Mouse (Mus musculus) limb, embryonic 10.5 days (tissue): ENCODE data around the gene Spata20. TPM values are rescaled to one million over a fixed set of nuclear protein-coding genes. Genes with fewer than 3 reads are reported as not detected.
A peak's percentile ranks its signal among the peaks of the same experiment; 100 is the strongest.

Source experiments
- DNase-seq: peaks from one replicate; pipeline ENCODE4 v3.0.0-alpha.2; 2017; ENCODE audit warnings: low spot score
- H3K27ac ChIP-seq: fragments of 300-500 bp; sonication (generic); 2 replicates; pipeline ENCODE4 v1.5.1; 2016; ENCODE audit warnings: mild to moderate bottlenecking
- H3K27me3 ChIP-seq: fragments of 300-500 bp; sonication (generic); 2 replicates; pipeline ENCODE4 v1.6.1; 2016; ENCODE audit warnings: low read depth, mild to moderate bottlenecking; ENCODE audit not compliant: poor library complexity, severe bottlenecking
- H3K36me3 ChIP-seq: fragments of 300-500 bp; sonication (generic); 2 replicates; pipeline ENCODE4 v1.6.1; 2016; ENCODE audit warnings: mild to moderate bottlenecking, moderate library complexity
- H3K4me1 ChIP-seq: fragments of 300-500 bp; sonication (generic); 2 replicates; pipeline ENCODE4 v1.6.1; 2016
- H3K4me3 ChIP-seq: fragments of 300-500 bp; sonication (generic); 2 replicates; pipeline ENCODE4 v1.5.1; 2016; ENCODE audit warnings: mild to moderate bottlenecking, moderate library complexity
- H3K9me3 ChIP-seq: fragments of 300-500 bp; sonication (generic); replicated peaks from 2 replicates; pipeline ENCODE4 v1.6.1; 2016; ENCODE audit warnings: mild to moderate bottlenecking
- WGBS: fragments of 180-500 bp; shearing (Covaris S2); methylation state at CpG from one replicate; pipeline ENCODE4 v1.1.7; 2016; 5-methylcytosine and 5-hydroxymethylcytosine counted together
- polyA plus RNA-seq: library from polyadenylated mRNA; unstranded; fragments of >200 nt; fragmentation: Nextera tagmentation; extraction: Ambion mirVana; gene quantifications from 2 replicates; pipeline ENCODE4 v1.2.1, GENCODE M21; 2016

The Spata20 gene
- polyA plus RNA-seq, 1 experiment from 2014 or later, result not detected

DNA sequence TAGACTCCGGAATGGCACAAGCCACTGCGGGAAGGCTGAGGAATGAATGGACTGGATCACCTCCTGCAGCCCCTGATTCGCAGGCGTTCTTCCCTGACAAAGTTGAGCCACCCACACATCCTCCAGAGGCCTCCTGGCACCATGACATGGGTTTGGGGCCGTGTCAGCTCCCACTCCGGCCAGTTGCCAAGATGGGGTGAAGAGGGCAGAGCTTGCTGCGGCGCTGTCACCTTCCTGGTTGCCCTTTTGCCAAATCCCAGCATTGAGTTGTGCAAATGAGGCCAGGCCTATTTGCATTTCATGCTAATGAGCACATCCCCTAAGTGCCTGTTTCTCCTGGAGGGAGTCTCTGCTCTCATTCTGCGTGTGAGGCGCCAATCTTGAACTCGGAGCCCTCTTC lies 10.3 kb downstream of the Spata20 start:
- Histone ChIP-seq H3K27ac (0 out of 2 replicates have a peak overlapping the region, but pooled peaks have one; percentile 0), H3K4me3 (no peak overlapping the region), H3K36me3 (no peaks in the 10 kb centered on the region), H3K4me1 (peaks cover 73% of the 10 kb centered on the region), H3K9me3 (no peaks in the 10 kb centered on the region), H3K27me3 (peaks cover 56% of the 10 kb centered on the region)
- DNase-seq, result no peak
- 23% methylated on average over 11 of the region's 11 CpGs for WGBS

DNA sequence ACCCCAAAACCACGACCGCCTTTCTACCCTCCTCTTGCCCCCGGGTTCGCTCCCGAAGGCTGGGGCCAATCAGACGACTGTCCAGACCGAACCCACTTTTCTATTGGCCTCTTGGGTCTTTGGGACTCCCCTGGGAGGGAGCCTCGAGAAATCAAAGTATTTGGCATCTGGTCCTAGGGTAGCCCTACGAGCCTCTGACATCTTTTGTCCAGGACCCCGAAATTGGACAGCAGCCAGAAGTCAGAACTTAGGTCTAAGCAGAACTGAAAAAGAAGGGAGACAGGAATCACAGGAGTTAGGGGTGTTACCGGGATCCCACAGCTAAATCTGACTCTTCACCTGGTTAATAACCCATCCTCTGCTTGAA lies 11.5 kb downstream of the Spata20 start:
- no peaks in the 10 kb centered on the region for H3K36me3 ChIP-seq
- H3K4me3 ChIP-seq, result peak overlapping the region; percentile 89
- H3K4me1 ChIP-seq, result peaks cover 84% of the 10 kb centered on the region
- peak overlapping the region; percentile 94 for H3K27ac ChIP-seq
- no peak for DNase-seq
- WGBS, result 2% methylated on average over 11 of the region's 11 CpGs
- no peaks in the 10 kb centered on the region for H3K9me3 ChIP-seq
- peaks cover 56% of the 10 kb centered on the region for H3K27me3 ChIP-seq

DNA sequence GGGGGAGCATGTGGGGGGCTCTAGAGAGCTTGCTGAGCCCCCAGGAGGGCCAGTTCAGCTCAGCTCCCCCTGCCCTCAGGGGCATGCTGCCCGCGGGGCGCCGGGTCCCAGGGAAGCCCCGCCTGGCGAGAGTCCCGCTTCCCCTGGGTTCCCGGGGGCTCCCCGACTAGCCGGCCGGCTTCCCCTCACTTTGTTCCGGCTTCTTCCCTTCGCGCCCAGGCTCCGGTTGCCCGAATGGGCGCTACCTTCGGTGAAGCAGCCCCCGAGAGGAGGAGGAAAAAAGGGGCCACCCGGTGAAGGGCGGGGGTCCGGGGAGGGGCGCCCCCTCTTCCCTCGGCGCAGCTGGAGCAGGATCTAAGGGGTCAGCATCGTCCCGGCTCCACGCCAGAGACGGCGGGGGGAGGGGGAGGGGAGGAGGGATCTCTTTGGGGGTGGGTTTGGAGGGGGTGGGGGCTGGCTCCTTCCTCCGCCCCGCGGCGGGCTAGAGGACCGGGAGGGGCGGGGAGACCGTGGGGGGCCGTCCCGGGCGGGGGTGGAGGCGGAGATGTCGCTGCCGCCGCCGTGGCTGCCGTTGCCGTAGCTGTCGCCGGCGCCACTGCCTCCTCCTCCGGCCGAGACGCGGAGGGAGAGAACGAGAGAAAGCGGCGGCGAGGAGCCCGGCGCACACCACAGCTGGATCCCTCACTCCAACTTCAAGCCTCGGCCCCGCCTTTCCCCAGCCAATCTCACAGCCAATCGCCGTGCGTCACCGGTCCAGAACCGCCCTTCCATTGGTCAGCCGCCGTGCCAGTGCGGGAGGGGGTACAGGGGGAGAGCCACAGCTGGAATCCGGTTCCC lies 12.1 kb downstream of the Spata20 start, which contains the start of gene Cacna1g:
Cacna1g (minus strand) TSS at position 492 of the 837 bp plus-strand sequence.
- Histone ChIP-seq H3K4me1 (peaks cover 90% of the 10 kb centered on the region), H3K4me3 (peak within 1 kb of the TSS; percentile 89), H3K27ac (peak within 1 kb of the TSS; percentile 94), H3K27me3 (peaks cover 53% of the 10 kb centered on the region), H3K9me3 (no peaks in the 10 kb centered on the region), H3K36me3 (no peaks in the 10 kb centered on the region)
- peak; percentile 93 for DNase-seq
- WGBS, result under 1% methylated on average over 51 of the region's 71 CpGs

- under 1% methylated on average over 52 of the region's 52 CpGs for WGBS
- peak; percentile 71 for DNase-seq
- H3K27me3 ChIP-seq, result peaks cover 46% of the 10 kb centered on the region
- H3K4me3 ChIP-seq, result peak overlapping the region; percentile 89
- H3K4me1 ChIP-seq, result peaks cover 97% of the 10 kb centered on the region
- no peaks in the 10 kb centered on the region for H3K9me3 ChIP-seq
- H3K27ac ChIP-seq, result peak overlapping the region; percentile 94
- H3K36me3 ChIP-seq, result peaks cover 6% of the 10 kb centered on the region
Measured at GRCm38 (mm10) chr11:94472916-94473706, 12.9 kb downstream of the Spata20 start.

DNA sequence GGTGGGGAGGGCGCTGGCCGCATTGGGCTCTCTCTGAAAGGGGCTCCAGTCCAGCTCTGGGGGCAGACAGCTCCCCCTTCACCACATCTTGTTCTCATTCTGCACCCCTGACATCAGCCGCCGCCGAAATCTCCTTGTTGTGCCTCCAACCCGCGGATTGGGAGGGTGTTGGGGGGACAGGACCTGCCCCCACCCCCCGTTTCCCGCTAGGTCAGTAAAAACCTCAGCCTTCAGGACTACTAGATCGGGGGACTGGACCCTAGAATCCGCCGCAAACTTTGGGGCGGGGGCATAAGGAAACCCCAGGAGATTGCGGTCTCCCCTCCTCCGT lies 13.4 kb downstream of the Spata20 start:
- H3K9me3 ChIP-seq, result no peaks in the 10 kb centered on the region
- DNase-seq, result no peak
- peaks cover 10% of the 10 kb centered on the region for H3K36me3 ChIP-seq
- WGBS, result under 1% methylated on average over 15 of the region's 15 CpGs
- H3K4me1 ChIP-seq, result peaks cover 97% of the 10 kb centered on the region
- H3K27ac ChIP-seq, result peak overlapping the region; percentile 94
- peak overlapping the region; percentile 89 for H3K4me3 ChIP-seq
- H3K27me3 ChIP-seq, result peaks cover 40% of the 10 kb centered on the region

- Histone ChIP-seq H3K9me3 (no peaks in the 10 kb centered on the region), H3K4me3 (peak overlapping the region; percentile 89), H3K4me1 (peaks cover 98% of the 10 kb centered on the region), H3K27ac (peak overlapping the region; percentile 94), H3K36me3 (peaks cover 14% of the 10 kb centered on the region), H3K27me3 (peaks cover 34% of the 10 kb centered on the region)
- DNase-seq, result peak; percentile 54
- WGBS, result 3% methylated on average over 17 of the region's 17 CpGs
Measured at GRCm38 (mm10) chr11:94471740-94472584, 14.0 kb downstream of the Spata20 start.

DNA sequence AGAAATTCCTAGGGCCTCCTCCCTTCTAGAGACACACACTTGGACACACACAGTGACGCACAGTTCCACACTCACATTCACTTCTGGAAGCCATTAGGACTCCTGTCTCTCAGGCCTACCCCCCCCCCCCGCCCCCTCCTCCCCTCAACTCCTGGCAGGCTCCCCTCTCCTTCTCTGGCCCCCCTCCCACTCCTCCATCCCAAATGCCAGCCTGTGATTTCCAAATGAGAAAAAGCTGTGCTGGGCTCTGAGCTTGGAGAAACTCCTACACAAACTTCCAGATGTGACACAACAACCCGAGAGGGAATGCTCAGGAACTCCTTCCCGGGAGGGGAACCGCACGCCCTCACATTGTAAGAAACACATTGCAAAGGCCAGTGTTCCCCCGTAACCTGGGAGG lies 15.6 kb downstream of the Spata20 start:
- peaks cover 99% of the 10 kb centered on the region for H3K4me1 ChIP-seq
- peak overlapping the region; percentile 89 for H3K4me3 ChIP-seq
- peaks cover 18% of the 10 kb centered on the region for H3K27me3 ChIP-seq
- peak overlapping the region; percentile 94 for H3K27ac ChIP-seq
- peak; percentile 78 for DNase-seq
- H3K9me3 ChIP-seq, result no peaks in the 10 kb centered on the region
- WGBS, result 15% methylated on average over 6 of the region's 7 CpGs
- peaks cover 26% of the 10 kb centered on the region for H3K36me3 ChIP-seq

DNA sequence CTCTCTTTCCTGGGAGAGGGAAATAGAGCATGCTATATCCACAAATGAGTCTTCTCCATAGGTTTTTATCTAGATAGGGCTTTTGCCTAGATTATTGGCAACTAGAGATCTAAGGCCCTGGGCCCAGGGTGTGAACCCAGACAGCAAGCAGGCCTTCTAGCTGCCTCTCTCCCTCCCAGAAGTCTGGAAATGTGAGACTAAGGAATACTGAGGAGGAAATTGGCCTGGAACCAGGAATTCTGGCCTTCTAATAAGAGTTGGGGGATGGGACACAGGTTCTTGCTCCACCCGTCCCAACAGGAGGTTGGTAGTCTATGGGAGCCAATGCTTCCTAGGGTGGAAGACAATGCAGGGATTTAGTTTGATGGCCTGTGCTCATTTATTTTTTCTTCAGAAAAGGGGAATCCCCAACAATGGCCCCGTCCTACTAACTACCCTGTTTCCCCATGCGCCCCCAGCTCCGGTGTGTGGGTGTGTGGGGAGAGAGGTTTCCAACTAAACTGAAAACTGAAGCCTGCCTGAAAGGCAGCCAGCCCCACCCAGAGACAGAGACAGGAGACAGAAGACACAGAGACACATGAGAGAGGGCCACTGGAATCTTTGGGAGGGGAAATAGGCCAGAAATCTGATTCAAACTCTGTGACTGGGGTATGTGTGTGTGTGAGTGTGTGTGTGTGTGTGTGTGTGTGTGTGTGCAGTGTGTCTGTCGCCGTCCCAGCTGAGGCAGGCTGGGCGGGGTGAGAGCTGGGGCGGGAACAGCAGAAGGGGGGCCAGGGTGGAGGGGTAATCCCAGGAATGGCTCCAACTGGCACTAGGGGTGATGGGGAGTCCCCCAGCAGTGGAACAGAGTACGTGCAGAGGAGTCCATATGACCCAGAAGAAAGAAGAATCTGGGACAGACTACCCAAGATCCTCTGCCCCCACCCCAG lies 16.6 kb downstream of the Spata20 start:
- H3K27ac ChIP-seq, result peak overlapping the region; percentile 94
- peak overlapping the region; percentile 89; the same call in 1 of the 2 replicates for H3K4me3 ChIP-seq
- H3K4me1 ChIP-seq, result peaks cover 99% of the 10 kb centered on the region
- peak; percentile 51 for DNase-seq
- no peaks in the 10 kb centered on the region for H3K9me3 ChIP-seq
- H3K27me3 ChIP-seq, result 0 out of 2 replicates have a peak, but pooled peaks cover 9% of the 10 kb centered on the region
- H3K36me3 ChIP-seq, result peaks cover 26% of the 10 kb centered on the region
- 35% methylated on average over 9 of the region's 9 CpGs for WGBS

DNA sequence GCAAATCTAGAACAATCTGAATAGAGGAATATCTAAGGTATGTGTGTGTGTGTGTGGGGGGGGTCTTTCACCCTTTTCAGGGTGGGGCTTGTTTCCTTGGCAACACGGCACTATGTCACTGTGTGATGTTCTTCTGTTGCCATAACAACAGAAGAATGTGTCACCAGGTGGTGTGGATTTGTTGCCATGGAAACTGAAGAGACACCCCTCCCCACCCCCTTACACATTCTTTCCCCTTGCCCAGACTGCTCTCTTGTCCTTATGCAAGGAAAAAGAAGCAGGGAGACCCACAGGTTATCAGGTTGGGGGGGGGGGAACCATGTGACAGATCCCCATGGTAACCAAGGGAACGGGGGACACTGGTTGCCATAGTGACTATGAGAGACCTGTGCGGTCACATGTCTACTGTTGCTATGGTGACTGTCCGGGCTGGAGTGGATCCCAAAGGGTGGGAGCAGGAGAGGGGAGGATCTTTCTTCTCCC lies 17.4 kb downstream of the Spata20 start:
- Histone ChIP-seq H3K9me3 (no peaks in the 10 kb centered on the region), H3K4me1 (peaks cover 100% of the 10 kb centered on the region), H3K27me3 (0 out of 2 replicates have a peak, but pooled peaks cover 9% of the 10 kb centered on the region), H3K4me3 (peak overlapping the region; percentile 89; the same call in 1 of the 2 replicates), H3K36me3 (peaks cover 29% of the 10 kb centered on the region), H3K27ac (peak overlapping the region; percentile 94)
- DNase-seq, result peak; percentile 70
- 42% methylated on average over 4 of the region's 4 CpGs for WGBS

- WGBS, result 88% methylated on average over 17 of the region's 17 CpGs
- Histone ChIP-seq H3K27me3 (0 out of 2 replicates have a peak, but pooled peaks cover 2% of the 10 kb centered on the region), H3K36me3 (peaks cover 52% of the 10 kb centered on the region), H3K9me3 (no peaks in the 10 kb centered on the region), H3K27ac (no peak overlapping the region), H3K4me3 (no peak overlapping the region), H3K4me1 (peaks cover 78% of the 10 kb centered on the region)
- no peak for DNase-seq
Measured at GRCm38 (mm10) chr11:94466333-94466855, 19.6 kb downstream of the Spata20 start.

- peaks cover 74% of the 10 kb centered on the region for H3K36me3 ChIP-seq
- no peak overlapping the region for H3K27ac ChIP-seq
- peaks cover 56% of the 10 kb centered on the region for H3K4me1 ChIP-seq
Measured at GRCm38 (mm10) chr11:94464170-94464569, 21.8 kb downstream of the Spata20 start.

More at GRCm38 (mm10) chr11:94464170-94464569, 21.8 kb downstream of the Spata20 start:
- DNase-seq, result no peak
- no peaks in the 10 kb centered on the region for H3K27me3 ChIP-seq
- no peak overlapping the region for H3K4me3 ChIP-seq
- 5% methylated on average over 2 of the region's 2 CpGs for WGBS
- H3K9me3 ChIP-seq, result no peaks in the 10 kb centered on the region
